Mouse (Mus musculus): Measurements from ENCODE around the gene Gm136. TPM values are rescaled to one million over a fixed set of nuclear protein-coding genes. Genes with fewer than 3 reads are reported as not detected.
A peak's percentile ranks its signal among the peaks of the same experiment; 100 is the strongest.

The Gm136 gene
- total RNA-seq, 2 experiments from 2014 or later = not detected

- DNase-seq (ENCODE audit: low spot score in 2 of 2) = no peak
These were observed 41.0 kb downstream of the Gm136 start for GRCm38 (mm10) chr4:34715062-34715461.

- no peak for DNase-seq (ENCODE audit: low spot score in 2 of 2)
These were observed 47.9 kb downstream of the Gm136 start for GRCm38 (mm10) chr4:34708127-34708526.

- DNase-seq (ENCODE audit: low spot score in 2 of 2) = no peak
These were observed 48.8 kb downstream of the Gm136 start for GRCm38 (mm10) chr4:34707248-34707647.

- no peak for DNase-seq (ENCODE audit: low spot score in 2 of 2)
These were observed 53.0 kb downstream of the Gm136 start for GRCm38 (mm10) chr4:34703029-34703428.

- no peak for DNase-seq (ENCODE audit: low spot score in 2 of 2)
These were observed 53.8 kb downstream of the Gm136 start for GRCm38 (mm10) chr4:34702231-34702630.

- peak; percentile 30 to 53 for DNase-seq (ENCODE audit: low spot score in 2 of 2)
These were observed 54.5 kb downstream of the Gm136 start for GRCm38 (mm10) chr4:34701528-34701927.

Other genes with a start within 250 kb of the Gm136 start
- 10 to 100 TPM; 81.9 to 92.2 TPM for gene Akirin2, start 205.3 kb downstream of the Gm136 start, total RNA-seq (2021)
- 10 to 100 TPM; 46.3 to 54.8 TPM for gene Orc3, start 141.3 kb downstream of the Gm136 start, total RNA-seq (2021)
- gene Rars2, start 141.3 kb downstream of the Gm136 start, total RNA-seq (2021) = 10 to 100 TPM; 26.9 to 28.8 TPM
- gene Slc35a1, start 68.8 kb downstream of the Gm136 start, total RNA-seq (2021) = 10 to 100 TPM; 20.9 to 22.0 TPM
- gene Cfap206, start 26.1 kb downstream of the Gm136 start, total RNA-seq (2021) = not detected
- gene Smim8, start 22.2 kb upstream of the Gm136 start, total RNA-seq (2021) = 10 to 100 TPM; 21.1 to 25.4 TPM
- 10 to 100 TPM; 19.1 to 19.5 TPM for gene Zfp292, start 126.7 kb upstream of the Gm136 start, total RNA-seq (2021)
- gene Cga, start 137.5 kb upstream of the Gm136 start, total RNA-seq (2021) = not detected

Data from gastrocnemius, postnatal 4 days (tissue).